Mouse (Mus musculus): ENCODE data around the gene Rnf207.

Rnf207 gene

GRCm38 (mm10) chr4:152318517-152319234 is at the start of gene Rnf207:
Gene Rnf207 (minus strand): TSS chr4:152318993.
- DNase-seq, result peak; percentile 48

- DNase-seq, result no peak
Measured at GRCm38 (mm10) chr4:152365228-152365627, 46.4 kb upstream of the Rnf207 start.

GRCm38 (mm10) chr4:152362180-152362579 is 43.4 kb upstream of the Rnf207 start:
- DNase-seq, result no peak

- DNase-seq, result peak; percentile 19
Measured at GRCm38 (mm10) chr4:152360855-152361254, 42.1 kb upstream of the Rnf207 start.

GRCm38 (mm10) chr4:152359700-152360099 is 40.9 kb upstream of the Rnf207 start:
- DNase-seq, result no peak

- no peak for DNase-seq
Measured at GRCm38 (mm10) chr4:152355672-152356071, 36.9 kb upstream of the Rnf207 start.

- no peak for DNase-seq
Measured at GRCm38 (mm10) chr4:152353886-152354637, 35.3 kb upstream of the Rnf207 start.

GRCm38 (mm10) chr4:152351422-152352305 is 32.9 kb upstream of the Rnf207 start:
- no peak for DNase-seq

GRCm38 (mm10) chr4:152350722-152351421 is 32.1 kb upstream of the Rnf207 start:
- DNase-seq, result no peak

- no peak for DNase-seq
Measured at GRCm38 (mm10) chr4:152349837-152350381, 31.1 kb upstream of the Rnf207 start.

GRCm38 (mm10) chr4:152345120-152345889 is 26.5 kb upstream of the Rnf207 start:
- no peak for DNase-seq

GRCm38 (mm10) chr4:152344651-152345050 is 25.9 kb upstream of the Rnf207 start:
- DNase-seq, result no peak

GRCm38 (mm10) chr4:152343296-152343695 is 24.5 kb upstream of the Rnf207 start:
- peak; percentile 16 for DNase-seq

GRCm38 (mm10) chr4:152340584-152341284 is 21.9 kb upstream of the Rnf207 start:
- DNase-seq, result peak; percentile 29

- no peak for DNase-seq
Measured at GRCm38 (mm10) chr4:152339293-152339790, 20.5 kb upstream of the Rnf207 start.

- no peak for DNase-seq
Measured at GRCm38 (mm10) chr4:152338419-152339292, 19.9 kb upstream of the Rnf207 start, which contains the start of gene Chd5. Gene Chd5 (plus strand): TSS chr4:152338651.

GRCm38 (mm10) chr4:152337772-152338171 is 19.0 kb upstream of the Rnf207 start:
- DNase-seq, result no peak

- DNase-seq, result no peak
Measured at GRCm38 (mm10) chr4:152333587-152333986, 14.8 kb upstream of the Rnf207 start.

- DNase-seq, result peak; percentile 64
Measured at GRCm38 (mm10) chr4:152332952-152333351, 14.2 kb upstream of the Rnf207 start.
